Mouse (Mus musculus) limb, embryonic 15.5 days (tissue): ENCODE measurements around the gene Ppan. TPM values are rescaled to one million over a fixed set of nuclear protein-coding genes. Genes with fewer than 3 reads are reported as not detected.

Experiments used
- ATAC-seq: fragments of 200-750 bp; cut with Nextera tagmentation; 2 replicates; pipeline ENCODE4 v1.8.0; 2017; ENCODE audit warnings: low read depth, moderate TSS enrichment; ENCODE audit not compliant: insufficient number of reproducible peaks, low FRiP score, low TSS enrichment
- H3K27ac ChIP-seq: fragments of 300-500 bp; sonication (generic); 2 replicates; pipeline ENCODE4 v1.5.1; 2015; ENCODE audit warnings: moderate library complexity, mild to moderate bottlenecking, inconsistent platforms
- H3K27me3 ChIP-seq: fragments of 300-500 bp; sonication (generic); 2 replicates; pipeline ENCODE4 v1.6.1; 2015; ENCODE audit warnings: inconsistent platforms
- H3K36me3 ChIP-seq: fragments of 300-500 bp; sonication (generic); 2 replicates; pipeline ENCODE4 v1.6.1; 2015; ENCODE audit warnings: inconsistent platforms
- H3K4me1 ChIP-seq: fragments of 300-500 bp; sonication (generic); 2 replicates; pipeline ENCODE4 v1.6.1; 2015; ENCODE audit warnings: inconsistent platforms
- H3K4me2 ChIP-seq: fragments of 300-500 bp; sonication (generic); 2 replicates; pipeline ENCODE4 v1.6.1; 2015; ENCODE audit warnings: mild to moderate bottlenecking, inconsistent platforms
- H3K4me3 ChIP-seq: fragments of 300-500 bp; sonication (generic); 2 replicates; pipeline ENCODE4 v1.5.1; 2015; ENCODE audit warnings: mild to moderate bottlenecking, inconsistent platforms
- H3K9ac ChIP-seq: fragments of 300-500 bp; sonication (generic); 2 replicates; pipeline ENCODE4 v1.6.1; 2015; ENCODE audit warnings: inconsistent platforms
- H3K9me3 ChIP-seq: fragments of 300-500 bp; sonication (generic); 2 replicates; pipeline ENCODE4 v1.6.1; 2016; ENCODE audit warnings: inconsistent platforms
- WGBS: fragments of 180-500 bp; shearing (Covaris S2); methylation state at CpG from one replicate; pipeline ENCODE4 v1.1.7; 2015; 5-methylcytosine and 5-hydroxymethylcytosine counted together
- polyA plus RNA-seq: library from polyadenylated mRNA; unstranded; fragments of >200 nt; fragmentation: Nextera tagmentation; extraction: Ambion mirVana; gene quantifications from 2 replicates; pipeline ENCODE4 v1.2.1, GENCODE M21; 2015

The Ppan gene
- polyA plus RNA-seq, 1 experiment from 2014 or later: 88.6 TPM

GRCm38 (mm10) chr9:20887191-20887590, 784 bp upstream of the Ppan start:
- H3K36me3 ChIP-seq: peaks cover 30% of the 10 kb centered on the region
- H3K9me3 ChIP-seq: no peaks in the 10 kb centered on the region
- no peak overlapping the region for H3K4me3 ChIP-seq
- peak overlapping the region; percentile 95 for H3K27ac ChIP-seq
- WGBS: 90% methylated on average over 6 of the region's 6 CpGs
- H3K27me3 ChIP-seq: no peaks in the 10 kb centered on the region
- ATAC-seq: no peak
- H3K4me2 ChIP-seq: no peak overlapping the region
- H3K4me1 ChIP-seq: peaks cover 14% of the 10 kb centered on the region; the same call in 1 of the 2 replicates
- no peak overlapping the region for H3K9ac ChIP-seq

GRCm38 (mm10) chr9:20888386-20888765, 401 bp downstream of the Ppan start:
- Histone ChIP-seq H3K27ac (peak overlapping the region; percentile 95), H3K4me1 (peaks cover 15% of the 10 kb centered on the region; the same call in 1 of the 2 replicates), H3K9me3 (no peaks in the 10 kb centered on the region), H3K27me3 (no peaks in the 10 kb centered on the region), H3K4me2 (peak overlapping the region; percentile 53), H3K4me3 (peak overlapping the region; percentile 75), H3K9ac (peak overlapping the region; percentile 90), H3K36me3 (peaks cover 42% of the 10 kb centered on the region)
- under 1% methylated on average over 29 of the region's 30 CpGs for WGBS
- ATAC-seq: peak; percentile 16; the same call in 1 of the 2 replicates

GRCm38 (mm10) chr9:20889185-20890141, 1.5 kb downstream of the Ppan start:
- WGBS: 78% methylated on average over 29 of the region's 29 CpGs
- H3K4me3 ChIP-seq: peak overlapping the region; percentile 75
- H3K9ac ChIP-seq: no peak overlapping the region
- H3K36me3 ChIP-seq: peaks cover 53% of the 10 kb centered on the region
- peaks cover 15% of the 10 kb centered on the region; the same call in 1 of the 2 replicates for H3K4me1 ChIP-seq
- H3K27me3 ChIP-seq: no peaks in the 10 kb centered on the region
- no peak for ATAC-seq
- no peak overlapping the region for H3K27ac ChIP-seq
- no peaks in the 10 kb centered on the region for H3K9me3 ChIP-seq
- H3K4me2 ChIP-seq: peak overlapping the region; percentile 53

- H3K9ac ChIP-seq: no peak overlapping the region
- peaks cover 62% of the 10 kb centered on the region for H3K36me3 ChIP-seq
- H3K27ac ChIP-seq: no peak overlapping the region
Measured at GRCm38 (mm10) chr9:20890411-20890810, 2.4 kb downstream of the Ppan start.

GRCm38 (mm10) chr9:20891339-20892103, 3.5 kb downstream of the Ppan start:
- H3K27me3 ChIP-seq: no peaks in the 10 kb centered on the region
- ATAC-seq: no peak
- H3K4me2 ChIP-seq: no peak overlapping the region
- peaks cover 72% of the 10 kb centered on the region for H3K36me3 ChIP-seq
- peaks cover 15% of the 10 kb centered on the region; the same call in 1 of the 2 replicates for H3K4me1 ChIP-seq
- 72% methylated on average over 26 of the region's 26 CpGs for WGBS
- no peak overlapping the region for H3K4me3 ChIP-seq
- H3K9me3 ChIP-seq: no peaks in the 10 kb centered on the region
- H3K27ac ChIP-seq: no peak overlapping the region
- no peak overlapping the region for H3K9ac ChIP-seq

More at GRCm38 (mm10) chr9:20890411-20890810, 2.4 kb downstream of the Ppan start:
- H3K4me1 ChIP-seq: peaks cover 15% of the 10 kb centered on the region; the same call in 1 of the 2 replicates
- no peak overlapping the region for H3K4me2 ChIP-seq
- ATAC-seq: no peak
- H3K27me3 ChIP-seq: no peaks in the 10 kb centered on the region
- H3K9me3 ChIP-seq: no peaks in the 10 kb centered on the region
- H3K4me3 ChIP-seq: no peak overlapping the region
- 89% methylated on average over 5 of the region's 5 CpGs for WGBS

GRCm38 (mm10) chr9:20892104-20892653, 4.2 kb downstream of the Ppan start:
- ATAC-seq: no peak
- Histone ChIP-seq H3K9ac (no peak overlapping the region), H3K27me3 (no peaks in the 10 kb centered on the region), H3K9me3 (no peaks in the 10 kb centered on the region), H3K36me3 (peaks cover 78% of the 10 kb centered on the region), H3K4me2 (no peak overlapping the region), H3K4me1 (peaks cover 21% of the 10 kb centered on the region), H3K27ac (peak overlapping the region; percentile 17; the same call in 1 of the 2 replicates), H3K4me3 (no peak overlapping the region)
- WGBS: 61% methylated on average over 5 of the region's 5 CpGs

- no peak overlapping the region for H3K4me3 ChIP-seq
- 0 out of 2 replicates have a peak overlapping the region, but pooled peaks have one; percentile 5 for H3K27ac ChIP-seq
- WGBS: 55% methylated on average over 5 of the region's 5 CpGs
Measured at GRCm38 (mm10) chr9:20893069-20893468, 5.1 kb downstream of the Ppan start.

GRCm38 (mm10) chr9:20893590-20894343, 5.8 kb downstream of the Ppan start:
- H3K9me3 ChIP-seq: no peaks in the 10 kb centered on the region
- no peak overlapping the region for H3K9ac ChIP-seq
- H3K4me1 ChIP-seq: peaks cover 29% of the 10 kb centered on the region
- no peak overlapping the region for H3K4me2 ChIP-seq
- WGBS: 85% methylated on average over 13 of the region's 13 CpGs
- ATAC-seq: no peak
- H3K27me3 ChIP-seq: no peaks in the 10 kb centered on the region
- no peak overlapping the region for H3K4me3 ChIP-seq
- H3K27ac ChIP-seq: no peak overlapping the region
- H3K36me3 ChIP-seq: peaks cover 79% of the 10 kb centered on the region

More at GRCm38 (mm10) chr9:20893069-20893468, 5.1 kb downstream of the Ppan start:
- H3K4me2 ChIP-seq: no peak overlapping the region
- H3K36me3 ChIP-seq: peaks cover 79% of the 10 kb centered on the region
- no peaks in the 10 kb centered on the region for H3K27me3 ChIP-seq
- no peaks in the 10 kb centered on the region for H3K9me3 ChIP-seq
- peaks cover 27% of the 10 kb centered on the region for H3K4me1 ChIP-seq
- ATAC-seq: no peak
- H3K9ac ChIP-seq: no peak overlapping the region

GRCm38 (mm10) chr9:20894629-20895028, 6.7 kb downstream of the Ppan start:
- Histone ChIP-seq H3K4me3 (no peak overlapping the region), H3K9me3 (no peaks in the 10 kb centered on the region), H3K4me2 (no peak overlapping the region), H3K27ac (no peak overlapping the region), H3K9ac (no peak overlapping the region), H3K36me3 (peaks cover 74% of the 10 kb centered on the region), H3K4me1 (peaks cover 25% of the 10 kb centered on the region), H3K27me3 (no peaks in the 10 kb centered on the region)
- 89% methylated on average over 15 of the region's 15 CpGs for WGBS
- ATAC-seq: no peak

- H3K4me3 ChIP-seq: no peak overlapping the region
- no peaks in the 10 kb centered on the region for H3K27me3 ChIP-seq
- 95% methylated on average over 9 of the region's 9 CpGs for WGBS
- H3K4me2 ChIP-seq: no peak overlapping the region
- H3K9ac ChIP-seq: no peak overlapping the region
- H3K36me3 ChIP-seq: peaks cover 67% of the 10 kb centered on the region
- peaks cover 21% of the 10 kb centered on the region for H3K4me1 ChIP-seq
- no peaks in the 10 kb centered on the region for H3K9me3 ChIP-seq
- no peak overlapping the region for H3K27ac ChIP-seq
- no peak for ATAC-seq
Measured at GRCm38 (mm10) chr9:20895382-20895781, 7.4 kb downstream of the Ppan start.
